Mouse (Mus musculus) embryonic facial prominence, embryonic 13.5 days (tissue): Measurements from ENCODE around the gene Ppp1r3c. TPM values are rescaled to one million over a fixed set of nuclear protein-coding genes. Genes with fewer than 3 reads are reported as not detected.

Experiments
- ATAC-seq: fragments of 200-750 bp; cut with Nextera tagmentation; 2 replicates; pipeline ENCODE4 v1.8.0; 2017; ENCODE audit warnings: low read depth; ENCODE audit not compliant: insufficient number of reproducible peaks, insufficient read depth, low FRiP score, low TSS enrichment
- H3K27ac ChIP-seq: fragments of 300-500 bp; sonication (generic); 2 replicates; pipeline ENCODE4 v1.5.1; 2015; ENCODE audit warnings: moderate library complexity, mild to moderate bottlenecking, inconsistent platforms
- H3K27me3 ChIP-seq: fragments of 300-500 bp; sonication (generic); 2 replicates; pipeline ENCODE4 v1.6.1; 2015; ENCODE audit warnings: mild to moderate bottlenecking, inconsistent platforms
- H3K36me3 ChIP-seq: fragments of 300-500 bp; sonication (generic); 2 replicates; pipeline ENCODE4 v1.6.1; 2015; ENCODE audit warnings: mild to moderate bottlenecking, inconsistent platforms
- H3K4me1 ChIP-seq: fragments of 300-500 bp; sonication (generic); 2 replicates; pipeline ENCODE4 v1.6.1; 2015; ENCODE audit warnings: inconsistent platforms
- H3K4me2 ChIP-seq: fragments of 300-500 bp; sonication (generic); 2 replicates; pipeline ENCODE4 v1.6.1; 2015; ENCODE audit warnings: moderate library complexity, mild to moderate bottlenecking, inconsistent platforms
- H3K4me3 ChIP-seq: fragments of 300-500 bp; sonication (generic); 2 replicates; pipeline ENCODE4 v1.5.1; 2015; ENCODE audit warnings: mild to moderate bottlenecking, inconsistent platforms
- H3K9ac ChIP-seq: fragments of 300-500 bp; sonication (generic); 2 replicates; pipeline ENCODE4 v1.6.1; 2015; ENCODE audit warnings: mild to moderate bottlenecking, inconsistent platforms
- H3K9me3 ChIP-seq: fragments of 300-500 bp; sonication (generic); 2 replicates; pipeline ENCODE4 v1.6.1; 2016; ENCODE audit warnings: inconsistent platforms
- WGBS: fragments of 180-500 bp; shearing (Covaris S2); methylation state at CpG from one replicate; pipeline ENCODE4 v1.1.7; 2015; ENCODE audit warnings: mixed read lengths; 5-methylcytosine and 5-hydroxymethylcytosine counted together
- polyA plus RNA-seq: library from polyadenylated mRNA; unstranded; fragments of >200 nt; fragmentation: Nextera tagmentation; extraction: Ambion mirVana; gene quantifications from 2 replicates; pipeline ENCODE4 v1.2.1, GENCODE M21; 2015

Ppp1r3c gene
- polyA plus RNA-seq, 1 experiment from 2014 or later: 9.3 TPM

DNA sequence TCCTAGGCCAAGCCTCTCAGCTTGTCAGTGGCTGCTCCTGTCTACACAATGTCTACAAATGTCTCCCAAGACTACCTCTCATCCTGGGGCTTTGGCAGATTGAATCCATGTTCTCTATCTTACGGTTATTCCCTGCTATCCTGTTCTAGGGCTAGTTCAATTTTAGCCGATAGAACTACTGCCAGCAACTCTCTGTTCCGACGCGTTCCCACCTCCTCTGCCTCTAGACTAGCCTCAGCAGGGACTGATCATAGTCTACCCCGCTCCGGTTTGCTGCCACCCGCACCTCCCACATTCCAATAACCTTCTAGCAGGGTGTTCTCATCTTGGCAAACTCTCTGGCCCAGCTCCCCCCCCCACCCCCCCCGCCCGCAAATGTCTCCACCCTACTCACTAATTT, 20.9 kb downstream of the Ppp1r3c start:
- WGBS: 94% methylated on average over 10 of the region's 10 CpGs
- Histone ChIP-seq H3K27ac (no peak overlapping the region), H3K36me3 (no peaks in the 10 kb centered on the region)

DNA sequence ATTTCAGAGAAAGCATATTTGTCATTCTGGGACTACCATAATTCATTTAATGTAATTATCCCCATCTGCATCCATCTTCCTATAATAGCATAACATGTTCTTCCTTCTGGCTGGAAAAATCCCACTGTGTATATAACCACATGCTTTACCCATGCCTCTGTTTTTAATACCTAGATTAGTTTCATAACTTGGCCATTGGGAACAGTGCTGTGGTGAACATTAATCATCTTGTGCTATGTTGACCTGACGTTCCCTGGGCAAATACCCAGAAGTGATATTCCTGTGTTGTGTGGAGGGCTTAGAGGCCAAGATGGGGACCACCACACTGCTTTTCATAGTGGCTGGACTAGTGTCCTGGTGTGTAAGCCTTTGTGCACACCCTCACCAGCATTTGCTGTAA, 22.0 kb downstream of the Ppp1r3c start:
- H3K9ac ChIP-seq: no peak overlapping the region
- no peak for ATAC-seq

More for the DNA sequence above, 20.9 kb downstream of the Ppp1r3c start:
- no peaks in the 10 kb centered on the region for H3K27me3 ChIP-seq
- no peak overlapping the region for H3K4me2 ChIP-seq
- no peaks in the 10 kb centered on the region for H3K4me1 ChIP-seq
- H3K4me3 ChIP-seq: no peak overlapping the region
- no peaks in the 10 kb centered on the region for H3K9me3 ChIP-seq
- H3K9ac ChIP-seq: no peak overlapping the region
- ATAC-seq: no peak

DNA sequence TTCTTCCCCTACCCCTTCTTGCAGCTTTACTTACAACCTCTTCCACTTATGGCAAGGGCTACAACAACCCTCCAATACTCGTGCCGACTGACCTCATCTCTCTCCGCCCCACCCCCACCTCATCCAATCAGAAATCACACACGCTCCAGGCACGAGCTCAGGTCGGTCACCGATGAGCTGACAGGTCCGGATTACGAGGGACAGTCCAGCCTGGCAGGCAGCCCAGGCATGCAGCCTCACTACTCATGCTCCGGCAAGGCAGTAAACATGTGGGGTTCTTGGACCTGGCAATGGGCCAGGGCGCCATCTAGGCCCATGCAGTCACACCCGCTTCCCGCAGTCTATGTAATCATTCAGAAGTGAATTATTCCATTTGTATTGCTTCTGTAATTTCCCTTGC, 23.4 kb downstream of the Ppp1r3c start:
- Histone ChIP-seq H3K9ac (no peak overlapping the region), H3K9me3 (no peaks in the 10 kb centered on the region), H3K4me3 (no peak overlapping the region), H3K4me1 (no peaks in the 10 kb centered on the region), H3K27ac (no peak overlapping the region), H3K4me2 (no peak overlapping the region), H3K36me3 (no peaks in the 10 kb centered on the region), H3K27me3 (no peaks in the 10 kb centered on the region)
- WGBS: 72% methylated on average over 13 of the region's 13 CpGs
- no peak for ATAC-seq

More for the DNA sequence above, 22.0 kb downstream of the Ppp1r3c start:
- H3K36me3 ChIP-seq: no peaks in the 10 kb centered on the region
- no peaks in the 10 kb centered on the region for H3K4me1 ChIP-seq
- H3K4me3 ChIP-seq: no peak overlapping the region
- no peaks in the 10 kb centered on the region for H3K27me3 ChIP-seq
- H3K27ac ChIP-seq: no peak overlapping the region
- WGBS: 66% methylated on average over 1 of the region's 1 CpGs
- no peak overlapping the region for H3K4me2 ChIP-seq
- no peaks in the 10 kb centered on the region for H3K9me3 ChIP-seq

DNA sequence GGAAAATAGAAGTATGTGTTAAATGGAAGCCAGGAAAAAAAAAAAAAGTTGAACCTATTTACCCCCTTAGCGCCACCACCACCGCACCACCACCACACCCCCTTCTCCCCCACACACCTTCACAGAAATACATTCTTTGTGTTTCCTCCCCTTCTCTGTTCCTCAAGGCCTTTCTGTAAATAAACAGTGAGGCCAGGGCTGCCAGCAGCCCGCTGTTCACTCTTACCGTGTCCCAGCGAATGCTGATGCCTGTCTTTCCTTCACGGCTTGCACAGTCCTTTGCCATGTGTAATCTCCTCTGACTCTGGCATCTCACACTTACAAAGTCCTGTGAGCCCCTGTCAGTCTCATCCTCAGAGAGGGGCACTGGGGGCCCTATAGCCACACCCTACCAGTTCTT, 30.3 kb downstream of the Ppp1r3c start:
- Histone ChIP-seq H3K36me3 (no peaks in the 10 kb centered on the region), H3K4me2 (no peak overlapping the region), H3K9ac (no peak overlapping the region), H3K27me3 (no peaks in the 10 kb centered on the region), H3K4me1 (peaks cover 17% of the 10 kb centered on the region), H3K27ac (0 out of 2 replicates have a peak overlapping the region, but pooled peaks have one; percentile 29), H3K4me3 (no peak overlapping the region), H3K9me3 (no peaks in the 10 kb centered on the region)
- 72% methylated on average over 6 of the region's 6 CpGs for WGBS
- ATAC-seq: no peak

DNA sequence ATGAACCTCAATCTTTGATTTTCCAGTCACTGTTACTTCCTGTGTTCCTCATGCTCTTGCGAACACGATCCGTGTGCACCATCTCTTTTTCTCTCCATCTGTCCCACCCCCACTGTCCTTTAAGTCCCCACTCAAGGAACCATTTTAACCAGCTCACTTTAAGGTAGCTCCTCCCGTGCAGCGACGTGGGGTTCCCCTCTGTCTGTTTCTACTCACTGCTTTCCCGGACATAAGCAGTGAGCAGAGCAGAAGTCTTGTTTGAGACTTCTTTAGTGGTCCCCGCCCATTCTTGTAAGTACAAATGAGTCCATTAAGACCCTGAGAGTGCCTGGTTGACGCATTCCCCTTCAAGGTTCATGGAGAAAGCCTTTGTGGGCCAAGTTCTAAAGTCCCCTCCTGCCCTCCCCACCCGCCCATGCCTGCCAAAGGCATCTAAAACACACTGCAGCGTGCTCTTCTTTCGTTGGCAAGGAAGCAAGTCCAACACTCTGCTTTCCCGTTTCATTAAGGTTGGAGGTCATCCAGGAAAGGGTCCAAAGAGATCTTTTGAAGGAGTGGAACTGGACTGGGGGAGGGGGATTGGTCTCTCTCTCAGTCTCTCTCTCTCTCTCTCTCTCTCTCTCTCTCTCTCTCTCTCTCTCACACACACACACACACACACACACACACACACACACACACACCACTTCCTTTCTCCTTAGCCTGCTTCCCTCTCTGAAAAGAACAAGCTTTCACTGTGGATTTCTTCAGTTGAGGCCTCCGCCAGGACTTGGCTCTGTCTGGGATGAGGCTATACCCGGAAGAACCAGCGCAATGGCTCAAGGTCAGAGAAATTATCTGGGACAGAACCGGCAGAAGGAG, 30.9 kb downstream of the Ppp1r3c start:
- Histone ChIP-seq H3K4me1 (peaks cover 22% of the 10 kb centered on the region), H3K27me3 (no peaks in the 10 kb centered on the region), H3K4me2 (no peak overlapping the region), H3K27ac (peak overlapping the region; percentile 48), H3K36me3 (no peaks in the 10 kb centered on the region), H3K4me3 (no peak overlapping the region), H3K9ac (no peak overlapping the region), H3K9me3 (no peaks in the 10 kb centered on the region)
- ATAC-seq: no peak
- WGBS: 72% methylated on average over 17 of the region's 17 CpGs

DNA sequence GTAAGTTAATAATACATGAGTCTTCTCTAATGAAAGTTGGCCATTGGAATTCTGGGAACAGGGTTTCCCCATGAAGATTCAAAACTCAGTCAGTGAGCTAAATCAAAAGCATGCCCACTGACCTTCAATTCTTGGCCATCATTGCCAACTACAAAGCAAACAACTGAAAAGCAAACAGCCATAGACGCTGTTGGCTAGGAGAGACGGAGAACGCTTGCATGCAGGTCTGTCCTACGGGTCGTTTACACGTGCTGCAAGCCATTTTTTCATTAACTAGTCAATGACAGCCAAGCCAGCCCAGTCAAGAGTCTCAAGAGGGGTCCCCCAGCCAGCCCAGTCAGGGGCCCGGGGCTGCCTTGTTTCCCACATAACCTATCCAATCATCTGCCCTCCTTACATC, 31.7 kb downstream of the Ppp1r3c start:
- Histone ChIP-seq H3K36me3 (no peaks in the 10 kb centered on the region), H3K27ac (no peak overlapping the region), H3K9me3 (no peaks in the 10 kb centered on the region), H3K4me2 (no peak overlapping the region), H3K9ac (no peak overlapping the region), H3K27me3 (no peaks in the 10 kb centered on the region), H3K4me3 (no peak overlapping the region), H3K4me1 (peaks cover 22% of the 10 kb centered on the region)
- no peak for ATAC-seq
- 81% methylated on average over 7 of the region's 7 CpGs for WGBS

DNA sequence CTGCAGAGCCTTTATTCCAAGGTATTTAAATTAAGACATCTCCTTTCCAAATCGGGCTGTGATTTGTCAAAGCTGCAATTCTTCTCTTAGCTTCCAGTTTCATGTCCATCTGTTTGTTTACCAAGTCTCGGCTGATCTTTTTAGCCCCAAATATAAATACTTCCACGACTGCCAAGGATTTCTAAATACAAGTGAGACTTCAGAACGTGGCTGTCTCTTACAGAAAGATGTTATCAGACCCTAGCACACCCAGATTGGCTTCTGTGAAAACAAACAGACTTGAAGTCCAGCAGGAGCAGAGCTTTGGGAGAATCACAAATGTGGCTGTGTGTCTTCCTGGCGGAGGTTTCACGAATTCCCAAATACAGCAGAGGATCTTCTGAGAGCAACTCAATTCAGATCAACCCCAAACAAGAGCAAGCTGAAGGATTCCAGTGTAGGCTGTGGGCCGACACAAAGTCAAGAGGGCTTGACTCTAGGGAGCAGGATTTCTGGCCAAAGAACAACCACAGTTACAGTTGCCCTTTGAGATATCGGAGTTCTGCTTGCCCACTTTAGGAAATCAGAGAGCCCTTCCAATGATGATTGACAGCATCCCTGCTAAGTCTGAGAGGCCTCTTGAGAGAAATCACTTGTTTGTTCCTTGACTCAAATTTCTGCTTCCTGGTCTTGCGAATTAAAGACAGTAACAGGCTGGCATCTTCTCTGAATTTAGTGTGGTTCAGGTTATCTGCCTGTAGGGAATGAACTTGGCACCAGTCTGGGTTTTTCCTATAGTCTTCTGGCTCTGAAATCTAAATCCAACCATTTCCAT, 34.4 kb downstream of the Ppp1r3c start:
- WGBS: 38% methylated on average over 9 of the region's 9 CpGs
- H3K4me2 ChIP-seq: 0 out of 2 replicates have a peak overlapping the region, but pooled peaks have one; percentile 14
- H3K4me1 ChIP-seq: peaks cover 34% of the 10 kb centered on the region
- no peaks in the 10 kb centered on the region for H3K27me3 ChIP-seq
- H3K9me3 ChIP-seq: no peaks in the 10 kb centered on the region
- ATAC-seq: no peak
- peak overlapping the region; percentile 71 for H3K27ac ChIP-seq
- H3K4me3 ChIP-seq: no peak overlapping the region
- no peaks in the 10 kb centered on the region for H3K36me3 ChIP-seq
- no peak overlapping the region for H3K9ac ChIP-seq

DNA sequence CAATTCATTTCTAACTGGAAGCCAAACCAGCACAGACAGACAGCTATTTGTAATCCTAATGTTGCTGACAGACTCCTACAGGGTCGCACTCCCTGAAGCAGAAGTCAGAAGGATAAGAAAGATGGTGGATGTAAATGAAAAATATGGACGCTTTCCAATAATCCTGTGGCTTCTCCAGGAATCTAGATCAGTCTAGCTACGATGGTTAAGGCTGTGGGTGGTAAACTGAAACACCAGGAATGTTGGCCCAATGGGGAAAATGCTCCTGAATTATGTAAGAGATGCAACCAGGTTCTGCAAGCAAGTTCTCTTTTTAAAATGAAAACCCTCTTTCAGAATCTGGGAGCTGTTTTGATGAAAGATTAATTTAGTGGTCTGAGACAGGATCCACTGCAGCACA, 35.1 kb downstream of the Ppp1r3c start:
- Histone ChIP-seq H3K4me2 (0 out of 2 replicates have a peak overlapping the region, but pooled peaks have one; percentile 14), H3K4me3 (no peak overlapping the region), H3K4me1 (peaks cover 40% of the 10 kb centered on the region), H3K9ac (no peak overlapping the region), H3K9me3 (no peaks in the 10 kb centered on the region), H3K36me3 (no peaks in the 10 kb centered on the region), H3K27ac (peak overlapping the region; percentile 71), H3K27me3 (no peaks in the 10 kb centered on the region)
- WGBS: 44% methylated on average over 3 of the region's 3 CpGs
- ATAC-seq: no peak

DNA sequence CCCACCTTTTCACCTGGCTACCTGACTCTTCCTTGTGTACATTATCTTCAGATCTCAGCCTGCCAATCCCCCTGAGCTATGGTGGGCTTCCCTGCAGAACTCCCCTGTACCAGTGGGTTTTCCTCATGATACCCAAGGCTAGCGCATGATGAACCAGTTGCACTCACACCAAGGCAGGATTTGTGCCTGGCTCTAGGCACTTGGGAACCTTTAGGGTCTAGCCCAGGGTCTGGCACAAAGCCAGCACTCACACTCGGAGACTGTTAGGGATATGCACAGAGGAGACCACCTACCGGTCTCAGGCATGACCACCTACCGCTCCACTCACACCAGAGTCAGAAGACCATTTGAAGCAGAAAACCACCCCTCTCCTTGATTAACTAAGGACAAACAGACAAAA, 35.5 kb downstream of the Ppp1r3c start:
- Histone ChIP-seq H3K4me1 (peaks cover 41% of the 10 kb centered on the region), H3K9me3 (no peaks in the 10 kb centered on the region), H3K27me3 (no peaks in the 10 kb centered on the region), H3K36me3 (no peaks in the 10 kb centered on the region), H3K4me3 (no peak overlapping the region), H3K4me2 (no peak overlapping the region), H3K9ac (no peak overlapping the region), H3K27ac (peak overlapping the region; percentile 71)
- 74% methylated on average over 4 of the region's 4 CpGs for WGBS
- ATAC-seq: no peak

DNA sequence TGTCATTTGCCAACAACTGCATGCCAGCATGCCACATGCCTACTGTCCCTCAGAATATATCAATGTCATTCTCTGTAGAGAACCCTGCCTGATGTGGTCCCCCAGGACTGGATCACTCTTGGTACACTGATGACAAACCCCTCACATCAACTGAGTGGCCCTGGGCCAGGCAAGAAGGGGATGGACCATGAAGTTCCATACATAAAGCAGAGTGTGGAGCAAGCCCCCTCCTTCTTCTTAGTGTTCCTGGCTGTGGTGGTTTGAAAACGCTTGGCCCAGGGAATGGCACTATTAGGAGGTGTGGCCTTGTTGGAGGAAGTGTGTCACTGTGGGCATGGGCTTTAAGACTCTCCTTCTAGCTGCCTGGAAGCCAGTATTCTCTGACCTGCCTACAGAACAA, 37.3 kb downstream of the Ppp1r3c start:
- H3K4me3 ChIP-seq: no peak overlapping the region
- ATAC-seq: no peak
- no peak overlapping the region for H3K27ac ChIP-seq
- H3K27me3 ChIP-seq: no peaks in the 10 kb centered on the region
- H3K9ac ChIP-seq: no peak overlapping the region
- no peak overlapping the region for H3K4me2 ChIP-seq
- 77% methylated on average over 1 of the region's 1 CpGs for WGBS
- no peaks in the 10 kb centered on the region for H3K9me3 ChIP-seq
- H3K4me1 ChIP-seq: peaks cover 37% of the 10 kb centered on the region
- no peaks in the 10 kb centered on the region for H3K36me3 ChIP-seq

DNA sequence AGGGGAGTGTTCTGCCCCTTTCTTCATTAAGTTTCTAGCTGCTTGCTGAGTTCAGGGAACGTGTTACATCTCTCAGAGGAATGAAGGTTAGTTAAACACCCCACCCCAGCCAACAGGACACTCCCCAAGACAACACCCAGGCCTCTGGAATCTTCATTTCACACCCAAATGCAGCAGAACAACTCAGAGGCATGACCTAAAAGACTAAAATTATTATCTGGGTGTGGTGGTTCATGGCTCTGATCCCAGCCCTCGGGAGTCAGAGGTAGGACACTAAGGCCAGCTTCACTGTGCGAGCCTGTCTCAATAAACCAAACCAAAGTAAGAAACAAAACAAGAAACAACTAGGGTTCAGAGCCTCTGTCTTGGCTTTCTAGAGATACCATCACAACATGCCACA, 38.3 kb downstream of the Ppp1r3c start:
- ATAC-seq: no peak
- no peaks in the 10 kb centered on the region for H3K27me3 ChIP-seq
- 77% methylated on average over 3 of the region's 3 CpGs for WGBS

More for the DNA sequence above, 38.3 kb downstream of the Ppp1r3c start:
- no peak overlapping the region for H3K9ac ChIP-seq
- H3K36me3 ChIP-seq: no peaks in the 10 kb centered on the region
- peaks cover 37% of the 10 kb centered on the region for H3K4me1 ChIP-seq
- H3K4me3 ChIP-seq: no peak overlapping the region
- no peak overlapping the region for H3K4me2 ChIP-seq
- no peak overlapping the region for H3K27ac ChIP-seq
- H3K9me3 ChIP-seq: no peaks in the 10 kb centered on the region
